Mouse (Mus musculus) lung, adult 2 months (tissue): Measurements from ENCODE around the gene Itga9. TPM values are rescaled to one million over a fixed set of nuclear protein-coding genes. Genes with fewer than 3 reads are reported as not detected.
A peak's percentile ranks its signal among the peaks of the same experiment; 100 is the strongest.

Experiments used
- DNase-seq: peaks from one replicate; pipeline ENCODE4 v3.0.0; 2022
- H3K4me1 ChIP-seq: fragments of 200-500 bp; 2 replicates; pipeline ENCODE4 v1.6.1; 2011; ENCODE audit warnings: low read length; ENCODE audit not compliant: control insufficient read depth, insufficient read depth
- H3K4me3 ChIP-seq: fragments of 200-500 bp; replicated peaks from 2 replicates; pipeline ENCODE3; 2011; ENCODE audit warnings: low read depth, mild to moderate bottlenecking, control low read depth, low read length; ENCODE audit errors: extremely low read depth
- CTCF ChIP-seq: fragments of 200-500 bp; IDR thresholded peaks from 2 replicates; pipeline ENCODE4 v1.5.1; 2011; ENCODE audit warnings: mild to moderate bottlenecking, low read length, control low read depth; ENCODE audit not compliant: insufficient read depth
- POLR2A ChIP-seq: fragments of 200-500 bp; IDR thresholded peaks from 2 replicates; pipeline ENCODE4 v1.6.1; 2011; ENCODE audit warnings: low read depth, mild to moderate bottlenecking, control low read depth, low read length, borderline replicate concordance; ENCODE audit errors: extremely low read depth
- WGBS: fragments of 180-500 bp; shearing (Covaris S2); methylation state at CpG from one replicate; pipeline ENCODE4 v1.1.7; 2018; 5-methylcytosine and 5-hydroxymethylcytosine counted together
- polyA plus RNA-seq: library from polyadenylated mRNA; depleted of rRNA; stranded (reverse); fragments of >200 nt; gene quantifications from 2 replicates; pipeline ENCODE4 v1.2.3, GENCODE M21; 2012; rRNA removed

Gene Itga9
- polyA plus RNA-seq, result 54.0 and 66.2 TPM in 2 replicates

DNA sequence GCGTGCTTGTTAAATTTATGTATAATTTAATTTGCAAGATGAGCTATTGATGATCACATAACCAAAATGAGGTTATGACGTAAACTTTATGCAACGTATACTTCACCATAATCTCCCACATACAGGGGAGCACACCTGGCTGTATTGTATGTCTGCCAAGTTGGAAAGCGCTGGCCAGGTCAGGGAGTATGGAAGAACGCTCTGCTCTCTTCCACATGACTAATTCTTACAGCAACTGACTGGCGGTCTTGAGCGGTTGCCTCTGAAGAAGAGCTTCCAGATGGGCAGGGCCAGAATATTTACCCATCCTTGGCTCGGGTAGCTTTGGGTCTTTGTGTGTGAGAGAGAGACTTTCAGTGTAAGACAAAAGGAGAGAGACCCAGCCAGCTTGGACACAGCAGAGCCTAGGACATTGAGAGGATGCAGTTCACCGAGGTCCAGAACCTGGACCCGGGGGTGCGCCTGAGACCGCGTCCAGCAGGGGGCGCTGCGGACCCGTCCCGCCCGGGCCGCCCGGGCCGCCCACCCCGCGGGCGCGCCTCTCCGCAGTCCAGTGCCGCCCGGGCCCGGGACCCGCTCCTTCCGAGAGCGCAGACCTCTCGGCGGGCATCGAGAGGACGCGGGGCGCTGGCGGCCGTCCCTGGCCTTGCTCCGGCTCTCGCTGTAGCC is at the start of gene Itga9:
TSS of gene Itga9 (plus strand) at position 543 of the 669 bp plus-strand sequence.
- Histone ChIP-seq H3K4me3 (peak within 1 kb of the TSS; percentile 85), H3K4me1 (peaks cover 10% of the 10 kb centered on the region; the same call in 1 of the 2 replicates)
- DNase-seq, result peak; percentile 90
- WGBS, result 9% methylated on average over 42 of the region's 42 CpGs
- peak; percentile 40; the same call in 1 of the 2 replicates for TF ChIP-seq CTCF
- no peak for TF ChIP-seq POLR2A

- 76% methylated on average over 24 of the region's 24 CpGs for WGBS
- Histone ChIP-seq H3K4me1 (no peaks in the 10 kb centered on the region), H3K4me3 (no peak overlapping the region)
- no peak for DNase-seq
- TF ChIP-seq POLR2A, result no peak
- TF ChIP-seq CTCF, result no peak
Observed at GRCm38 (mm10) chr9:118556951-118557780, 49.3 kb upstream of the Itga9 start.

- 96% methylated on average over 11 of the region's 11 CpGs for WGBS
Observed at GRCm38 (mm10) chr9:118563356-118563755, 43.1 kb upstream of the Itga9 start.

GRCm38 (mm10) chr9:118563866-118564265 is 42.6 kb upstream of the Itga9 start:
- 86% methylated on average over 7 of the region's 7 CpGs for WGBS
- Histone ChIP-seq H3K4me1 (no peaks in the 10 kb centered on the region), H3K4me3 (no peak overlapping the region)
- TF ChIP-seq CTCF (no peak), POLR2A (no peak)
- no peak for DNase-seq

More at GRCm38 (mm10) chr9:118563356-118563755, 43.1 kb upstream of the Itga9 start:
- Histone ChIP-seq H3K4me1 (no peaks in the 10 kb centered on the region), H3K4me3 (no peak overlapping the region)
- DNase-seq, result no peak
- TF ChIP-seq CTCF (no peak), POLR2A (no peak)

- no peak for DNase-seq
- no peaks in the 10 kb centered on the region for H3K4me1 ChIP-seq
- H3K4me3 ChIP-seq, result no peak overlapping the region
- no peak for TF ChIP-seq POLR2A
- TF ChIP-seq CTCF, result no peak
- 87% methylated on average over 16 of the region's 16 CpGs for WGBS
Observed at GRCm38 (mm10) chr9:118564696-118565095, 41.8 kb upstream of the Itga9 start.

GRCm38 (mm10) chr9:118569328-118569727 is 37.2 kb upstream of the Itga9 start:
- no peak for TF ChIP-seq POLR2A
- TF ChIP-seq CTCF, result no peak
- 91% methylated on average over 6 of the region's 6 CpGs for whole genome bisulfite sequencing
- Histone ChIP-seq H3K4me1 (no peaks in the 10 kb centered on the region), H3K4me3 (no peak overlapping the region)
- no peak for DNase-seq

- no peak overlapping the region for H3K4me3 ChIP-seq
- no peak for TF ChIP-seq CTCF
- no peak for TF ChIP-seq POLR2A
- no peak for DNase-seq
- H3K4me1 ChIP-seq, result no peaks in the 10 kb centered on the region
- WGBS, result 75% methylated on average over 4 of the region's 4 CpGs
Observed at GRCm38 (mm10) chr9:118570865-118571264, 35.6 kb upstream of the Itga9 start.

DNA sequence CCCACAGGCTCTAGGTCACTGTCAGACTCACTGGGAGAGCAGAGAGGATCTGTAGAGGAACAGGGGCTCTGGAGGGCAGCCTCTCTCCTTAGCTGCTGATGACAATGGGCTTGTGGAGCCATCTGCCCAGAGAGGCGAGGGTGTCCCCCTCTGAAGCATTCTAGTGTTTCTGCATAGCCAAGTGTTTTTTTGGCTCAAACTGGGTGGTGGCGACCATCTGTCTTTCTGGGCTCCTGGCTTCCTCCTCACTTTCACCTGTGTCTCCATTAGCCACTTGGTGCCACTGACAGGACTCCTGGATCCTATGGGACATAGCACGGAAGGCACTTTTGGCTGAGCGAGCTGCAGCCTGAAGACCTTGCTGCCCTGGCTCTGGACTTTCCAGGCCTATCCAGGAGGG is 34.8 kb upstream of the Itga9 start:
- DNase-seq, result no peak
- WGBS, result 91% methylated on average over 4 of the region's 4 CpGs
- no peak for TF ChIP-seq CTCF
- TF ChIP-seq POLR2A, result no peak
- H3K4me1 ChIP-seq, result no peaks in the 10 kb centered on the region
- no peak overlapping the region for H3K4me3 ChIP-seq

DNA sequence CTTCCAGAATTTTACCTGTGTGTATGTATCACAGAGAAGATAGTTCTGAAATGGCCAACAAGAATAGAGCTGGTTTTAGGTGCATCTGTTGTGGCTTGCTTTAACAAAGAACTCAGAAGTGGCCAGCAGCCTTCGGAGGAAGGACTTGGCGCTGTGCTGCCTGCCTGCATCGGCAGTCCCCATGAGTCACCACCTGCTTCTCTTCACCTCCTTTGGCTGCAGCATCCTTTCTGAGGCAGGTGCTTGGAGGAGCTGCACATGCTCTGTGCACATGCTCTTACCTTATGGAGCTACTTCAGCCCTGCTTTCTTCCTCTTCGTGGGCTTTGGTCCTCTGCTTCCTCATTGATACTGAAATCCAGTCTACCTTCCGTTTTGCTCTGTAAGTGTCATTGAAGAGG is 31.6 kb upstream of the Itga9 start:
- WGBS, result 80% methylated on average over 5 of the region's 5 CpGs
- no peak for TF ChIP-seq CTCF
- TF ChIP-seq POLR2A, result no peak
- no peaks in the 10 kb centered on the region for H3K4me1 ChIP-seq
- DNase-seq, result no peak
- H3K4me3 ChIP-seq, result no peak overlapping the region

DNA sequence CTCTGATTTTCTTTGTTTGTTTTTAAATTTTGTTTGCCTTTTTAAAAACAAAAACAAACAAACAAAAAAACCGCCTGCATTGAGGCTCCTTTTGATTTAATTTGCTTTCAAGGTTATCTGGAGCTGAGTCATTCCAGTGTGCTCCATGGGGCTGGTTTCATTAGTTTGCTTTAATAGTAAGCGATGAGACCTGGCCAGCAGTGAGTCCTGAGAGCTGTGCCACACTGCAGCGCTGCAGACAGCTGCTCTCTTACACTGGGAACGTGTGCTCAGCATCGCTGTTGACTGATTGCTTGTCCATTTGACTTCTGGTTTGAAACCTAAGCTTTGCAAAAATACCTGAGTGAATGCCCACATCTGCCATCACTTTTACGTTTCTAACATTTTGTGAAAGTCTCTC is 26.1 kb upstream of the Itga9 start:
- no peak for DNase-seq
- H3K4me3 ChIP-seq, result no peak overlapping the region
- no peak for TF ChIP-seq CTCF
- no peak for TF ChIP-seq POLR2A
- 74% methylated on average over 6 of the region's 6 CpGs for WGBS
- no peaks in the 10 kb centered on the region for H3K4me1 ChIP-seq

DNA sequence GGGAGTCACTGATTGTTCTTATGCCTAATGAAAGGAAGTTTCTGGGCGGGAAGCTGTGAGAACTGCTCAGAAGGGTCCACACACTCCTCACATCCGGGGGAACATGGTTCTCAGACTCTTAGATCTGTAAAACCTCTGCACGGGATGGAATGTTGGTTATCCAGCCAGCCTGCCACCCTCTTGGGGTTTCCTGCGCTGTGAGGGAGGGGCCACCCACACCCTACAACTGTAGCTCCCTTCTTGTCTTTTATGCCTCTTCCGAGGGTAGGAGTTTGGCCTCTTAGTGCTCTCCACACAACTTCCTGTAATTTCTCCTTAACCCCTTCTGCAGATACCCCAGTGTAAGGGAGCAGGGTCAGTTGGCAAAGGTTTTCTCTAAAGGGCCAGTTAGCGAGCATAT is 23.7 kb upstream of the Itga9 start:
- H3K4me3 ChIP-seq, result no peak overlapping the region
- WGBS, result 45% methylated on average over 6 of the region's 6 CpGs
- H3K4me1 ChIP-seq, result no peaks in the 10 kb centered on the region
- TF ChIP-seq POLR2A, result no peak
- DNase-seq, result no peak
